Mouse (Mus musculus) retina, postnatal 1 day (tissue): ENCODE results near the gene Gm39115.

ENCODE experiments used
- DNase-seq: peaks from one replicate; pipeline ENCODE4 v3.0.0-alpha.2; 2012

Gm39115 gene

GRCm38 (mm10) chr7:142095183-142095931 is 40.5 kb downstream of the Gm39115 start, which contains the start of gene Dusp8:
TSS of gene Dusp8 (minus strand) at chr7:142095843.
- peak; percentile 97 for DNase-seq

- peak; percentile 52 for DNase-seq
Measured at GRCm38 (mm10) chr7:142094301-142095143, 41.3 kb downstream of the Gm39115 start.

- no peak for DNase-seq
Measured at GRCm38 (mm10) chr7:142093696-142094240, 42.1 kb downstream of the Gm39115 start.

- no peak for DNase-seq
Measured at GRCm38 (mm10) chr7:142092991-142093390, 42.8 kb downstream of the Gm39115 start.

GRCm38 (mm10) chr7:142091848-142092247 is 44.0 kb downstream of the Gm39115 start:
- peak; percentile 77 for DNase-seq

GRCm38 (mm10) chr7:142089648-142090447 is 46.0 kb downstream of the Gm39115 start:
- no peak for DNase-seq

GRCm38 (mm10) chr7:142088886-142089285 is 46.9 kb downstream of the Gm39115 start:
- peak; percentile 90 for DNase-seq

- no peak for DNase-seq
Measured at GRCm38 (mm10) chr7:142087069-142087652, 48.7 kb downstream of the Gm39115 start.

GRCm38 (mm10) chr7:142086159-142086905 is 49.5 kb downstream of the Gm39115 start:
- no peak for DNase-seq
